Mouse (Mus musculus): ENCODE results near the gene Axdnd1. TPM values are rescaled to one million over a fixed set of nuclear protein-coding genes. Genes with fewer than 3 reads are reported as not detected.
A peak's percentile ranks its signal among the peaks of the same experiment; 100 is the strongest.

Gene Axdnd1
- polyA plus RNA-seq, 1 experiment, result 0.22 TPM

DNA sequence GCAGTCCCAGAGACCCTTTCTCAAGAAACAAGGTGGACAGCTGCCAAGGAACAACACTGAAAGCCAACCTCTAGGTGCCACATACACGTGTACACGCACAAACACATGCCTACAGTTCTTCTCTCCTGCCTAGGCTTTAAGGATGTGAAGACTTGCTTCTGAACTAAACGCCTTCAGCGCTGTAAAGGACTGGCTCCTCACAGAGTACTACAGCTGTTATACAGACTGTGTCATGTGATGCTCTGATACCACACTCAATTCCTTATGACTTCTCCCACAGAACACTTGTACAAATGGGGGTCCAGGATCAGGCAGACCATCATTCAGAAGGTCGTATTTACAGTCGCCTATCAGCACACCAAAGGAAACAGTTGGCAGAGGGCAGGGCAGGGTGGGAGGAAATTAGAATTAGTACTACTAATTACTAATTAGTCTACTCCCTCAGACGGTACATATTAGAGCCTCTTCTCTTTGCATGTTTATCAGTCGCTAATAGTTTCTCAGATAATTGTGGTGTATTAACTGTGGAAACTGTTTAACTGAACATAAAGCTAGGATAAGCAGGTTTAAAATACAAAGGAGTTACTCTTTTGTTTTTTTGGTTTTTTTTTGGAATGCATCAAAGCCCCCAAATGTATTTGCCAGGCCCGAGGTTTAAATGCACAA is 132.3 kb downstream of the Axdnd1 start:
- Histone ChIP-seq H3ac (ENCODE audit: control insufficient read depth, insufficient read length, low read depth) (no peak overlapping the region), H3K79me2 (ENCODE audit: control insufficient read depth, insufficient read depth) (no peaks in the 10 kb centered on the region), H3K79me3 (ENCODE audit: low read depth) (no peaks in the 10 kb centered on the region), H3K36me3 (ENCODE audit: control insufficient read depth, insufficient read depth) (no peaks in the 10 kb centered on the region), H3K4me3 (ENCODE audit: insufficient read depth, poor library complexity, severe bottlenecking) (no peak overlapping the region), H3K27me3 (ENCODE audit: control insufficient read depth, insufficient read depth, insufficient read length) (no peaks in the 10 kb centered on the region)
- no peak for TF ChIP-seq MYOG (IDR thresholded peaks at IDR 0.05; ENCODE audit: control insufficient read depth, extremely low read depth, insufficient read length)
- peak; percentile 24 for TF ChIP-seq USF1 (IDR thresholded peaks at IDR 0.05; ENCODE audit: low read depth)

DNA sequence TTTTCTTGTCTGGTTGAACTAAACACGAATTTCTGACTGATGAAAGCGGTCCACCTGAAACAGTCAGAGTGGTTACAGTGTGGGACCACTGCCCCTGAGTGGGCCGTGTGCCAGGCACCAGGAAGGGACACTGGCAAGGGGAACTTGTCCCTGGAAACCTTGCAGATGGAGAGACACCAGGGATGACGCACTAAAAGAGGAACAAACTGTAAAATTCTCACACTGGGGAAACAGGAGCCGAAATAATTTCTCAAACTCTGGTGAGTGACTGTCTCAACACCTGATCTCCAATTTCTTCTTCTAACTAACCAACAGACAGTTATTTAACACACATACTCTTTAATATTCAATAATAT is 135.4 kb downstream of the Axdnd1 start:
- no peaks in the 10 kb centered on the region for H3K36me3 ChIP-seq (ENCODE audit: control insufficient read depth, insufficient read depth)
- H3K79me3 ChIP-seq (ENCODE audit: low read depth), result no peaks in the 10 kb centered on the region
- H3ac ChIP-seq (ENCODE audit: control insufficient read depth, insufficient read length, low read depth), result no peak overlapping the region
- TF ChIP-seq FOSL1 (IDR thresholded peaks at IDR 0.05; ENCODE audit: insufficient read depth, low read length, poor library complexity, severe bottlenecking) (no peak), MAX (IDR thresholded peaks at IDR 0.05) (no peak)
- no peak overlapping the region for H3K4me3 ChIP-seq (ENCODE audit: insufficient read depth, poor library complexity, severe bottlenecking)
- H3K79me2 ChIP-seq (ENCODE audit: control insufficient read depth, insufficient read depth), result no peaks in the 10 kb centered on the region
- H3K27me3 ChIP-seq (ENCODE audit: control insufficient read depth, insufficient read depth, insufficient read length), result no peaks in the 10 kb centered on the region

DNA sequence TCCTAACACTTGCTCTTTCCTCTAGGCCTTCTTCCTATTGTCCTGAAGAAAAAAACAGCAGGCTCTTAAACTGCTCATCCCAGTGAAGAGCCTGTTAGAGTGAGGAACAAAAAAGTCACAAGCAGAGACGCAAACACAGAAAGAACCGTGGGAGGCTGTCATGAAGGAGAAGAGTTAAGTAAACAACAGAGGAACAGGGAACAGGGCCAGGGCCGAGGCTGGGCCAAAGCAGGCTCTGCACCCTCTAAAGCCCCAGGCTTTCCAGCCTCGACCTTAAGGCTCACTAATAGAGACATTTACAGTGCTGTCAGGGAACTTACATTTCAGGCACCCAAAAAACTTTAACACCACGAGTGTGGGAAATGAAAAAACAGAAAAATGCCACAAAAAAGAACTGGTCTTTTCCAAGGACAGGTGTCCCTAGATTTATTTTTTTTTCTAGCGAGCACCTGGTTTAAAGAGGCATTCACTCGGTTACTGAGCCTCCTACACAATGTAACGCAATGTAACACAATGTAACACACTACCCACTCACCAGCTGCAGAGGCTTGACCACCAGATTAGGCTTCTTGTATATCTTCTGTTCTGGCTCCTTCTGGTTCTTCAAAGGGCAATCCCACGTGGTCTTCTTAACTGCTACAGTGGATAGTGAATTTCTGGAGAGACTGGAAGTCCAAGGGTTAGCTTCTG is 136.0 kb downstream of the Axdnd1 start:
- H3ac ChIP-seq (ENCODE audit: control insufficient read depth, insufficient read length, low read depth), result no peak overlapping the region
- H3K4me3 ChIP-seq (ENCODE audit: insufficient read depth, poor library complexity, severe bottlenecking), result no peak overlapping the region
- no peaks in the 10 kb centered on the region for H3K27me3 ChIP-seq (ENCODE audit: control insufficient read depth, insufficient read depth, insufficient read length)
- no peaks in the 10 kb centered on the region for H3K36me3 ChIP-seq (ENCODE audit: control insufficient read depth, insufficient read depth)
- no peaks in the 10 kb centered on the region for H3K79me2 ChIP-seq (ENCODE audit: control insufficient read depth, insufficient read depth)
- TF ChIP-seq USF1 (IDR thresholded peaks at IDR 0.05; ENCODE audit: low read depth) (no peak), FOSL1 (IDR thresholded peaks at IDR 0.05; ENCODE audit: insufficient read depth, low read length, poor library complexity, severe bottlenecking) (no peak), CEBPB (IDR thresholded peaks at IDR 0.05; ENCODE audit: low read depth) (no peak)
- H3K79me3 ChIP-seq (ENCODE audit: low read depth), result no peaks in the 10 kb centered on the region

DNA sequence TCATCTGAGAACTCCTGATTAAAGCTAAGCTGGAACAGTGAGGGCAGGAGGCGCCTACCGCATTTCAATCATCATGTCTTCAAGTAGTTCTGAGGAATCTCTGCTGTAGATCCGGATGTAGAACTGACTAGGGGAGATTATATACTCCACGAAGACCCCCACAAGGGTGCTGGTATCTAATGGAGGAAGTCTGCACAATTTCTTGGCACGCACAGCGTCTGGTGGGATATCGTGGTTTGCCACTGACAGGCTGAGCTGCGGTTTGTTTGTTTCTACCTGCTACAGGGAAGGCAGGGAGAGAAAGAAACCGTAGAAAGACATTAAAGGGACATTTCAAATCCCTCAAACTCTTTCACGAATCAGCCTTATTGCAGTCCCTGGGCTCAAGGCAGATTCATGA is 136.8 kb downstream of the Axdnd1 start:
- no peak for TF ChIP-seq MYOD1 (IDR thresholded peaks at IDR 0.05; ENCODE audit: control insufficient read depth, insufficient read length, low read depth)
- no peak for TF ChIP-seq USF1 (IDR thresholded peaks at IDR 0.05; ENCODE audit: low read depth)
- TF ChIP-seq CEBPB (IDR thresholded peaks at IDR 0.05; ENCODE audit: low read depth), result no peak
- no peak for TF ChIP-seq FOSL1 (IDR thresholded peaks at IDR 0.05; ENCODE audit: insufficient read depth, low read length, poor library complexity, severe bottlenecking)
- TF ChIP-seq MAX (IDR thresholded peaks at IDR 0.05), result no peak
- TF ChIP-seq MYOG (IDR thresholded peaks at IDR 0.05; ENCODE audit: control insufficient read depth, extremely low read depth, insufficient read length), result no peak
- no peak for TF ChIP-seq CTCF (IDR thresholded peaks at IDR 0.05; ENCODE audit: control insufficient read depth, insufficient read depth, insufficient read length)
- H3K4me3 ChIP-seq (ENCODE audit: insufficient read depth, poor library complexity, severe bottlenecking), result no peak overlapping the region
- no peaks in the 10 kb centered on the region for H3K27me3 ChIP-seq (ENCODE audit: control insufficient read depth, insufficient read depth, insufficient read length)
- no peak overlapping the region for H3ac ChIP-seq (ENCODE audit: control insufficient read depth, insufficient read length, low read depth)
- no peaks in the 10 kb centered on the region for H3K79me3 ChIP-seq (ENCODE audit: low read depth)
- H3K79me2 ChIP-seq (ENCODE audit: control insufficient read depth, insufficient read depth), result no peaks in the 10 kb centered on the region
- H3K36me3 ChIP-seq (ENCODE audit: control insufficient read depth, insufficient read depth), result no peaks in the 10 kb centered on the region

DNA sequence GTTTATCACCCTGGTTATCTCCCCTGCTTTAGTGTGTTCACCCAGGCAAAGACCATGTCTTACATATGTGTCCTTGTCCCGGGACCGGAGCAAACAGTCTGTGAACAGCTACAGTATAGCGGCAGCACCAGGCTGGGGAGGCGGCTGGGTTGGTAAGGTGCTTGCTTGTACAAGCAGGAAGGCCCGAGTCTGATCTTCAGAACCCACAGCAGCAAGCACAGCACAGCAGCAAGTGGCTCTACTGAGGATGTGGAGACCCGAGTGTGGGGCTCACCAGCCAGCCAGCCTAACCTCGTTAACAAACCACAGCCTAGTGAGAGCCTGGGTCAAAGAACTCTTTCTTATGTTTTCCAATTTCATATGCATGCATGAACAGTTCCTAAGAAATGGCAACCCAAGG is 140.8 kb downstream of the Axdnd1 start:
- no peaks in the 10 kb centered on the region for H3K36me3 ChIP-seq (ENCODE audit: control insufficient read depth, insufficient read depth)
- H3K79me2 ChIP-seq (ENCODE audit: control insufficient read depth, insufficient read depth), result no peaks in the 10 kb centered on the region
- H3K79me3 ChIP-seq (ENCODE audit: low read depth), result no peaks in the 10 kb centered on the region
- TF ChIP-seq MYOD1 (IDR thresholded peaks at IDR 0.05; ENCODE audit: control insufficient read depth, insufficient read length, low read depth) (no peak), FOSL1 (IDR thresholded peaks at IDR 0.05; ENCODE audit: insufficient read depth, low read length, poor library complexity, severe bottlenecking) (no peak), CTCF (IDR thresholded peaks at IDR 0.05; ENCODE audit: control insufficient read depth, insufficient read depth, insufficient read length) (no peak), MYOG (IDR thresholded peaks at IDR 0.05; ENCODE audit: control insufficient read depth, extremely low read depth, insufficient read length) (no peak), USF1 (IDR thresholded peaks at IDR 0.05; ENCODE audit: low read depth) (no peak), MAX (IDR thresholded peaks at IDR 0.05) (no peak), CEBPB (IDR thresholded peaks at IDR 0.05; ENCODE audit: low read depth) (no peak)
- H3K4me3 ChIP-seq (ENCODE audit: insufficient read depth, poor library complexity, severe bottlenecking), result no peak overlapping the region
- no peaks in the 10 kb centered on the region for H3K27me3 ChIP-seq (ENCODE audit: control insufficient read depth, insufficient read depth, insufficient read length)
- no peak overlapping the region for H3ac ChIP-seq (ENCODE audit: control insufficient read depth, insufficient read length, low read depth)

DNA sequence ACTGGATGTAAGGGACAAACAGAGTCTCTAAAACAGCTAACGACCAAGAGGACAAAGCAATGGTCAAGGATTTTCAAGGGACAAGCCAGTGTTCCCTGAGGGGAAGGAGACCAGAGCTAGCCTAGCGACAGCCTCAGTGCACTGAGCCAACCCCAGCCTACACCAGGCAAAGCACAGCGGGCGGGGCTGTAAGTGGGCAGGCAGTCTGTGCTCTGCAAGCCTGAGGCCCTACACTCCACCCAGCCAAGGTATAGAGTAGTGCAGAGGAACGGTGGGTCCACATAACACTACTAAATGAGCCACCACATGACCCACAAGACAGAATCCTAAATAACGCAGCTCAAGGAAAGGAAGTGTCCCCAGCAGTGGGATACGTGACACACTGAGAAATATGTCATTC is 147.3 kb downstream of the Axdnd1 start:
- H3K27me3 ChIP-seq (ENCODE audit: control insufficient read depth, insufficient read depth, insufficient read length), result no peaks in the 10 kb centered on the region
- H3K79me2 ChIP-seq (ENCODE audit: control insufficient read depth, insufficient read depth), result no peaks in the 10 kb centered on the region
- no peak overlapping the region for H3K4me3 ChIP-seq (ENCODE audit: insufficient read depth, poor library complexity, severe bottlenecking)
- H3K79me3 ChIP-seq (ENCODE audit: low read depth), result no peaks in the 10 kb centered on the region
- TF ChIP-seq USF1 (IDR thresholded peaks at IDR 0.05; ENCODE audit: low read depth), result no peak
- no peak for TF ChIP-seq CEBPB (IDR thresholded peaks at IDR 0.05; ENCODE audit: low read depth)
- TF ChIP-seq FOSL1 (IDR thresholded peaks at IDR 0.05; ENCODE audit: insufficient read depth, low read length, poor library complexity, severe bottlenecking), result no peak
- TF ChIP-seq CTCF (IDR thresholded peaks at IDR 0.05; ENCODE audit: control insufficient read depth, insufficient read depth, insufficient read length), result no peak
- TF ChIP-seq MAX (IDR thresholded peaks at IDR 0.05), result no peak
- TF ChIP-seq MYOD1 (IDR thresholded peaks at IDR 0.05; ENCODE audit: control insufficient read depth, insufficient read length, low read depth), result no peak
- no peak for TF ChIP-seq MYOG (IDR thresholded peaks at IDR 0.05; ENCODE audit: control insufficient read depth, extremely low read depth, insufficient read length)
- no peaks in the 10 kb centered on the region for H3K36me3 ChIP-seq (ENCODE audit: control insufficient read depth, insufficient read depth)
- H3ac ChIP-seq (ENCODE audit: control insufficient read depth, insufficient read length, low read depth), result no peak overlapping the region

Other genes starting within 250 kb of the Axdnd1 start
- not detected for gene Fam163a, start 216.1 kb downstream of the Axdnd1 start, polyA plus RNA-seq (2012; fragmentation: generic; extraction: Trizol)
- 0.01 TPM for gene Tdrd5, start 117.5 kb downstream of the Axdnd1 start, polyA plus RNA-seq (2012; fragmentation: generic; extraction: Trizol)
- gene Nphs2, start 110.4 kb downstream of the Axdnd1 start, polyA plus RNA-seq (2012; fragmentation: generic; extraction: Trizol), result 0.04 TPM
- 905 TPM for gene Gm2000, start 55.1 kb downstream of the Axdnd1 start, polyA plus RNA-seq (2012; fragmentation: generic; extraction: Trizol)
- 72.5 TPM for gene Soat1, start 53.2 kb upstream of the Axdnd1 start, polyA plus RNA-seq (2012; fragmentation: generic; extraction: Trizol)
- 1.5 TPM for gene Gm10031, start 102.9 kb upstream of the Axdnd1 start, polyA plus RNA-seq (2012; fragmentation: generic; extraction: Trizol)
- 17.1 TPM for gene Abl2, start 137.6 kb upstream of the Axdnd1 start, polyA plus RNA-seq (2012; fragmentation: generic; extraction: Trizol)

Data from C2C12 (cell line).